Mouse (Mus musculus) layer of hippocampus, adult 8-10 months (tissue): ENCODE results near the gene Slc6a12. TPM values are rescaled to one million over a fixed set of nuclear protein-coding genes. Genes with fewer than 3 reads are reported as not detected.

ENCODE experiments used
- DNase-seq, 2 experiments: peaks; one replicate each; pipeline ENCODE4 v3.0.0; 2022; ENCODE audit warnings: low spot score in 2 of 2
- microRNA-seq, 2 experiments: library from miRNA; unstranded; fragments of <30 nt; microRNA quantifications; one replicate each; pipeline ENCODE4 v1.2.0; 2022
- total RNA-seq, 4 experiments: library from RNA; stranded (reverse); gene quantifications; 2 replicates each; pipeline ENCODE4 v1.2.4; 2022

Slc6a12 gene
- total RNA-seq, 4 experiments from 2014 or later = 1.5 to 4.5 (median 2.6) TPM

- no peak for DNase-seq
These were observed 64.7 kb downstream of the Slc6a12 start for GRCm38 (mm10) chr6:121407571-121408011.

GRCm38 (mm10) chr6:121412558-121413297 lies 69.9 kb downstream of the Slc6a12 start:
- no peak for DNase-seq

Small RNA genes within 50 kb of the gene (microRNA-seq; reads per million reads assigned to microRNA genes)
- gene Gm24855 = 0 reads per million in 2 experiments

Other genes with a start within 250 kb of the Slc6a12 start
- gene Mical3, start 212.1 kb upstream of the Slc6a12 start, total RNA-seq = 100 to 1,000 TPM in 1 of 4 experiments, 10 to 100 TPM in 3; 78.3 to 102 (median 90.8) TPM
- gene Pex26, start 159.4 kb upstream of the Slc6a12 start, total RNA-seq = 10 to 100 TPM; 12.1 to 14.2 (median 13.1) TPM
- 1 to 10 TPM; 6.5 to 7.9 (median 7.0) TPM for gene Tuba8, start 132.4 kb upstream of the Slc6a12 start, total RNA-seq
- 1 to 10 TPM in 2 of 4 experiments, under 1 TPM in 1, not detected in 1; 0.50 to 3.1 (median 2.8) TPM for gene Usp18, start 97.2 kb upstream of the Slc6a12 start, total RNA-seq
- 10 to 100 TPM; 10.7 to 18.0 (median 14.9) TPM for gene Slc6a13, start 42.8 kb upstream of the Slc6a12 start, total RNA-seq
- 100 to 1,000 TPM; 129 to 156 (median 139) TPM for gene Iqsec3, start 130.6 kb downstream of the Slc6a12 start, total RNA-seq